Comparison of ENCODE assay signal across 11 mouse cellular contexts in genomic region chr9:15813002-15813911, GRCm38 (mm10).
DNase-seq lines count a peak whose midpoint lies in the region; ATAC-seq and TF ChIP-seq lines count a peak whose summit lies in the region.
"Had no signal": no experiment of that assay in that cellular context is flagged by ENCODE, and none has a peak within 500 bp of the region (broad histone marks: within the 10 kb centered on the region; RNA-seq: fewer than 3 reads in every experiment).

No protein-coding gene starts in this region.

- no peaks in the 10 kb centered on the region for H3K4me1 ChIP-seq in embryonic facial prominence, embryonic 14.5 days (ENCODE audit: control insufficient read depth, insufficient read depth, low read length)
- no peaks in the 10 kb centered on the region for H3K4me1 ChIP-seq in hindbrain, embryonic 12.5 days
- no peaks in the 10 kb centered on the region for H3K4me1 ChIP-seq in midbrain, embryonic 15.5 days
- H3K4me1 ChIP-seq in lung, postnatal 0 days (ENCODE audit: insufficient read depth, low read depth, low read length): no peaks in the 10 kb centered on the region
- H3K4me1 ChIP-seq: neural tube, embryonic 12.5 days had no signal

- H3K27me3 ChIP-seq in embryonic facial prominence, embryonic 14.5 days (replicated peaks; ENCODE audit: control insufficient read depth, insufficient read depth, low read length): no peaks in the 10 kb centered on the region
- H3K27me3 ChIP-seq in hindbrain, embryonic 12.5 days: no peaks in the 10 kb centered on the region
- H3K27me3 ChIP-seq in midbrain, embryonic 15.5 days (replicated peaks): no peaks in the 10 kb centered on the region
- H3K27me3 ChIP-seq in lung, postnatal 0 days (replicated peaks; ENCODE audit: insufficient read depth, low read length): no peaks in the 10 kb centered on the region
- H3K27me3 ChIP-seq: neural tube, embryonic 12.5 days had no signal

- peak; percentile 8 for DNase-seq in embryo, embryonic 11 days
- DNase-seq in embryo, embryonic 10 days (ENCODE audit: low spot score): no peak
- DNase-seq in embryonic facial prominence, embryonic 14.5 days (ENCODE audit: low spot score): peak; percentile 63
- no peak for DNase-seq in gastrocnemius, postnatal 10 days
- no peak for DNase-seq in lung, postnatal 0 days (ENCODE audit: low spot score)
- DNase-seq: adrenal gland, postnatal 36 days had no signal

- no peak overlapping the region for H3K4me3 ChIP-seq in embryonic facial prominence, embryonic 14.5 days (ENCODE audit: low read depth, low read length)
- no peak overlapping the region for H3K4me3 ChIP-seq in hindbrain, embryonic 12.5 days
- H3K4me3 ChIP-seq in midbrain, embryonic 15.5 days: no peak overlapping the region
- H3K4me3 ChIP-seq in lung, postnatal 0 days (ENCODE audit: low read depth, low read length): no peak overlapping the region
- H3K4me3 ChIP-seq: left cerebral cortex, adult 2 months; neural tube, embryonic 12.5 days had no signal

- peak; percentile 78 for ATAC-seq in embryonic facial prominence, embryonic 14.5 days (ENCODE audit: low read depth)
- peak; percentile 48; the same call in 1 of the 2 replicates for ATAC-seq in hindbrain, embryonic 12.5 days (ENCODE audit: low FRiP score)
- peak; percentile 82 for ATAC-seq in midbrain, embryonic 15.5 days (replicated peaks)
- ATAC-seq in granulocyte monocyte progenitor cell, adult 5-6 weeks (replicated peaks; ENCODE audit: poor library complexity, severe bottlenecking): no peak
- no peak for ATAC-seq in lung, postnatal 0 days

- H3K9ac ChIP-seq in embryonic facial prominence, embryonic 14.5 days (ENCODE audit: low read depth, low read length): no peak overlapping the region
- H3K9ac ChIP-seq in hindbrain, embryonic 12.5 days: no peak overlapping the region
- H3K9ac ChIP-seq in midbrain, embryonic 15.5 days: no peak overlapping the region
- no peak overlapping the region for H3K9ac ChIP-seq in lung, postnatal 0 days (replicated peaks; ENCODE audit: low read depth)
- H3K9ac ChIP-seq: neural tube, embryonic 12.5 days had no signal

- H3K4me2 ChIP-seq in embryonic facial prominence, embryonic 14.5 days (ENCODE audit: low read depth, low read length): no peak overlapping the region
- H3K4me2 ChIP-seq in hindbrain, embryonic 12.5 days (replicated peaks): no peak overlapping the region
- H3K4me2 ChIP-seq in midbrain, embryonic 15.5 days: no peak overlapping the region
- H3K4me2 ChIP-seq in lung, postnatal 0 days (replicated peaks; ENCODE audit: low read depth, low read length): no peak overlapping the region
- H3K4me2 ChIP-seq: neural tube, embryonic 12.5 days had no signal

- no peaks in the 10 kb centered on the region for H3K36me3 ChIP-seq in embryonic facial prominence, embryonic 14.5 days (ENCODE audit: control insufficient read depth, insufficient read depth, low read length)
- H3K36me3 ChIP-seq in hindbrain, embryonic 12.5 days: no peaks in the 10 kb centered on the region
- H3K36me3 ChIP-seq in midbrain, embryonic 15.5 days (replicated peaks): no peaks in the 10 kb centered on the region
- H3K36me3 ChIP-seq in lung, postnatal 0 days (ENCODE audit: insufficient read depth, low read length): no peaks in the 10 kb centered on the region
- H3K36me3 ChIP-seq: neural tube, embryonic 12.5 days had no signal

- WGBS in embryonic facial prominence, embryonic 14.5 days: 31% methylated on average over 6 of the region's 6 CpGs
- WGBS in hindbrain, embryonic 12.5 days: 72% methylated on average over 6 of the region's 6 CpGs
- WGBS in midbrain, embryonic 15.5 days: 65% methylated on average over 6 of the region's 6 CpGs
- 62% methylated on average over 6 of the region's 6 CpGs for WGBS in lung, postnatal 0 days

- no peaks in the 10 kb centered on the region for H3K9me3 ChIP-seq in embryonic facial prominence, embryonic 14.5 days (ENCODE audit: control insufficient read depth, low read length)
- no peaks in the 10 kb centered on the region for H3K9me3 ChIP-seq in hindbrain, embryonic 12.5 days (replicated peaks)
- no peaks in the 10 kb centered on the region for H3K9me3 ChIP-seq in midbrain, embryonic 15.5 days
- no peaks in the 10 kb centered on the region for H3K9me3 ChIP-seq in lung, postnatal 0 days (ENCODE audit: low read length)
- H3K9me3 ChIP-seq: neural tube, embryonic 12.5 days had no signal

- no peak overlapping the region for H3K27ac ChIP-seq in embryonic facial prominence, embryonic 14.5 days (replicated peaks; ENCODE audit: low read depth, low read length)
- H3K27ac ChIP-seq in hindbrain, embryonic 12.5 days: no peak overlapping the region
- H3K27ac ChIP-seq in midbrain, embryonic 15.5 days: no peak overlapping the region
- no peak overlapping the region for H3K27ac ChIP-seq in lung, postnatal 0 days (ENCODE audit: low read length)
- H3K27ac ChIP-seq: left cerebral cortex, adult 2 months; neural tube, embryonic 12.5 days had no signal

- no peak for TF ChIP-seq EP300 in lung, postnatal 0 days (IDR thresholded peaks at IDR 0.05)

- TF ChIP-seq CTCF in lung, postnatal 0 days (IDR thresholded peaks at IDR 0.05): no peak

Comparison
In these comparisons a context has a peak if more than half of its experiments do, and no peak if none do; other contexts are left out.
1. DNase-seq: peak in embryo, embryonic 11 days (single experiment) and embryonic facial prominence, embryonic 14.5 days (single experiment); none in embryo, embryonic 10 days (single experiment), gastrocnemius, postnatal 10 days (single experiment) and lung, postnatal 0 days (single experiment).
2. ATAC-seq: peak in embryonic facial prominence, embryonic 14.5 days (single experiment), hindbrain, embryonic 12.5 days (single experiment) and midbrain, embryonic 15.5 days (single experiment); none in granulocyte monocyte progenitor cell, adult 5-6 weeks (single experiment) and lung, postnatal 0 days (single experiment).